Mouse (Mus musculus): ENCODE results near the gene Smco2.

The Smco2 gene

DNA sequence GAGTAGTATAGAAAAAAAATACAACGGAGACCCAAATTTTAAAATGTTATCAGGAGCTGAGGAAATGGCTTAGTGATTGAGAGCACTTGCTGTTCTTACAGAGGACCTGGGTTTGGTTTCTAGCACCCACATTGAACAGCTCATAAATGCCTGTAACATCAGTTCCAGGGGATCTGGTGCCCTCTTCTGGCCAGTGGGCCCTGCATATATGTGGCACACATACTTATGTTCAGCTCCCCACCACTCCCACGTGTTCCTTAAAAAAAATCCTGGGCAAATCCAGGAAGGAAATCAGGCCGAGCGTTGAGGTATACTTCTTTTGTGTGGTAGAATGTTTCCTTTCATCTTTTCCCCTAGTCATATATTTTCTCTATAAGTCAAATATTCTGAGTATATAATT lies 52.0 kb downstream of the Smco2 start:
- no peak for DNase-seq (ENCODE audit: low read depth, low spot score)

DNA sequence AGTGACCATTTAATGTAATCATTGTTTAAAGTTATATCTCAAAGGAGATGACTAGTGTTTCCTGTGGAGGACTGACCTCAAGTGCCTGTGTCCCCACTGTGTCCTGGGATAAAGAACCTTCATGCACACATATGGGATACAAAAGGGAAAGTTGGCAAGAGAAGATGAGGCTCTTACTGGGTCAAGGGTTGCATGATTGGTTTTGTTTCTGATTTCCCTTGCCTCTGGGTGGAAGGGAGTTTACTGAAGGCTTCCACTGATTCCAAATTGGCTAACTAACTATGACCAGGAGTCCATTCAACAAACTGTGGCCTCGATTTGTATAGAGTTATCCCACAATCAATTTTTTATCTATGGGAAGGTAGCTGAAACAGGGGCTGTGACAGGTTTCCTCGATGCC lies 53.7 kb downstream of the Smco2 start:
- no peak for DNase-seq (ENCODE audit: low read depth, low spot score)

DNA sequence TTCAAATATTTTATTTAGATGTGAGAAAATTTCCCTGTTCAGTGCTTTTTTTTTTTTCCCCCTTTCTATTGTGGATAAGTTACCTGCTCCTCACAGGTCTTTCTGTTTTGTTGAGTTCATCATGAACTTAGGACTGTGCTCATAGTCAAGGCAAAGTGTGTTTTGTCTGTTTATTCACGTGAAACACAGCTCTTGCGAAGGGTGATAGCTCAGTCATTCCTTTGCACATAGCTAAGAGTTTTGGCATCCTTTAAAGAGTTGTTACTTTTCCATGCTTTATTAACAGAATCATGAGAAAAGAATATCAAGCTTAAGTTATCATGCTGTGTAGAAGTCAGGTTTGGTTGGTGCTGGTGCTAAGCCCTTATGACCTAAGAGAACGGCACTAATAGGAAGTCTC lies 54.8 kb downstream of the Smco2 start:
- no peak for DNase-seq (ENCODE audit: low read depth, low spot score)

DNA sequence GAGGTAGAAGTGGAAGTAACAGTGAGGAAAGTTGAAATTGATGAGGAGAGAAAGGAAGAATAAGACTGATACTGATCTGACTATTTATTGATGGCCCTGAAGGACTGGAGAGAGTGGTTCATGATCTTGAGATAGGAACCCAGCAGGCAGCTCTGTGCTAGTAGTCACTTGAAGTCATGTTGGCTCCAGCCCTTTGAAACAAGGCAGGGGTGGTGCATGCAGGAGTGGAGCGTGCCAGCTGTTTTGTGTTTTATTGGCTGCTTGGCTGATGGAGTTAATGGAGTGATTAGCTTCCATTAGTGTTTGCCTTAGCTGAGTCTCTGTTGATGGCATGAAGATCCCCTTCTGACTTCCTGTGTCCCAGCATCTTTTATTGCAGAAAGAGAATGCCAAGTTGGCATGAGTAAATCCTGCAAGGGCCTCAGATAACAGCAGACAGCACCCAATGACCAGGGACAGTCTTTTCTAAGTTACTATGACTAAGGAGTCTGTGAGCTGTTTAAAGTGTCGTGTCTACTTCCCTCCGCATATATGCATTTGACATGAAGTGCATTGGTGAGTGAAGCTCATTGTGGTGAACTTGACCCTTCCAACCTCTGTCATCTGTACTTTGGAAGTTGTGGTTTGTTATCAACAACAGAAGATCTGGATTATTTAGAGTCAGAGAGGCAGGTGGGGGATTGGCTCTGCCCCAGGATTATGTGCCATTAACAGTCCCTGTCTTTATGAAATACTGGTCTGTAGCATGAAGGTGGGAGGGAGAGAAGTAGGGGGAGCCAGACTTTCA lies 56.3 kb downstream of the Smco2 start:
- DNase-seq (ENCODE audit: low read depth, low spot score), result no peak

DNA sequence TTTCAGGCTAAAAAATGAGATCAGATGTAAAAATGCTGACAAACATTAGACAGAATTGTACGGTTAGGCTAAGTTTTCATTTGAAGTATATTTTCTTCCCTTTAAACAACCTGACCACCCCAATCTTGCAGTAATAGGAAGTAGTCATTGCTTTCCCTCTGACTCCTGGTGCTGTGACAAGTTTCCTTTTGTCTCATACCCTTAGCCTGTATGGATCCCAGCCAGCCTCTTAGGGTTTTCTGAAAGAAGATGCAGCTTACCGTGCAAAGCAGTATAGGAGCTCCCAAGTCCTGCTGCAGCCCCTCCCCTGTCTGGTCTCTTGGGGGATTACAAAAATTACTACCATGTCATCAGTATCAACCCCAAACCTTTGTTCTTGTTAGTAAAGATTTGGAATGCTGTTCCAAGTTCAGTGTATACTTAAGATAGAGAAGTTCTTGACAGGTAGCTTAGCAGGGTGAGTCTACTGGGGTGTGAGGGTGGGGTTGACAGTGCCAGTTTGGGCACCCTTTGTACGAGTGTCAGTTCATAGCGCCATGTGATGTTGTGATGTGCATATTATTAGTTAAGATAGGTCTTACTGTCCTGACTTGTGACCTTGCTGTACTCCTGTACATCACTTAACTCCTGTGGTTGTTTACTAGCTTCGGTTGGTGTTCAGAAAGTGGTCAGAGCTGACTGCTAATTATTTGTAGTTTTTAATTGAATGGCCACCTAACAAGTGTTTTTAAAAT lies 57.3 kb downstream of the Smco2 start:
- no peak for DNase-seq (ENCODE audit: low read depth, low spot score)

DNA sequence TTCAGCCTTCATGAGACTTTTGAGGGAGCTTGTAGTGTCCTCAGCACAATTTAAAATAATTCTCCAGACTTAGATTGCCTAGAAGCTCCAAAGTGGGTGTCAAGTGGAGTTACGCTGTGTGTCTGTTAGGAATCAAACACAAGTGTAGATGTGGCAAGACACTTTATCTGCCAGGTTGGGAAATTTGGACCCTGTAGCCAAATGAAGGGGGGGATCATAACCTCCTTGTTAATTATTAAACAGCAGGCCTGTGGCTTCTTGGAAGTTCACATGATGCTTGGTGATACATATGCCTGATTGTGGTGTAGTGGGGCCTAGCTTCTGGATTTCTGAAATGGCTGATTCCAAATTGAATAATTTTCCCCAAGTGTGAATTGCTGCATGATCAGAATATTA lies 57.9 kb downstream of the Smco2 start:
- DNase-seq (ENCODE audit: low read depth, low spot score), result no peak

DNA sequence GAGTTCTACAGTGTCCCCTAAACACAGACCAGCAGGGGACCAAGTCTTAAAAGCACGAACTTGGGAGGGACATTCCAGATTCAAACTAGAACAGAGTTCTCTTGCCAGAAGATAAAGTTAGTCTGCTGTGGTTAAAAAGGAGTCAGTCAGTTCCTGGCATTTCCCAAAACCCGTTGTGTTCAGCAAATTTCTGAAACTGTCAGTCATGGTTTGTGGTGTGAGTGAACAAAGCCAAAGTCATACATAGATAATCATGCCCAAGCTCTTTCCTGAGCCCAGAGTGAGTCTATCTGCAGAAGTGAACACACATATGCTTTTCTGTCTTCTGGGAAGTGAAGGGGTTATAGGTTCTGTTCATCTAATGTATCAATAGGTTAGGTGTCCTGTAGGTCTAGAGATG lies 58.9 kb downstream of the Smco2 start:
- DNase-seq (ENCODE audit: low read depth, low spot score), result no peak

DNA sequence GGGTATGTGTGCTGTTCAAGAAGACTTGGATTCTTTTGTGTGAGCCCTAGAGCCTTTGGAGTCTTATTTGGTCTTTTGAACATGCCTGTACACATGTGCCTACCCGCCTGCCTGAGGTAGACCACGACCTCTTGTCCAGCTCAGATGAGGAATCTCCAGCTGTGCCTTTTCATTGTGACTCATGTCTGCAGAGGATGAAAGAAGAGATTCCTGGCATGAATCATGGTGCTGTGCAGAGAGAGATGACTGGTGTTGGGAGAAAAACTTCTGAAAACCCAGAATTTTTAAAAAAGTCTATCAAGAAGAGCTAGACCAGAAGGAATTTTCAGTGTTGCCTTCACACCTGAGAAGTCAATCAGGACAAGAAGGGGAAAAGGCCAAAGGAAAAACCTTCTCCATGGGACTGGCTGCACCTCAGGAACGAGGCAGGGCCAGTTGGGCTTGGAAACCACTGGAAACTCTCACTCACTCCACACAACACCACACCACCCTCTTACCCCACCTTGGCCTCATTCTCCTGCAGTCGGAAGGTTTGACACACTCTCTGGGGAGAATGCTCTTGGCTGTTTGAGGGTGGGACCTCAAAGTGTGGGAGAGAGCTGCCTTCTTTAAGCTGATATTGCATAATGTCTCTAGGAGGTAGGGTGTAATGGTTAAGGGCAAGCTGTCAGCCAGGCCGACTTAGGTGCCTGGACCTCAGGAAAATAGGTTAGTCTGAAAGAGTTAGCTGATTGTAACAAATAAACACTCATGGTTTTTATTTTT lies 60.0 kb downstream of the Smco2 start:
- DNase-seq (ENCODE audit: low read depth, low spot score), result no peak

DNA sequence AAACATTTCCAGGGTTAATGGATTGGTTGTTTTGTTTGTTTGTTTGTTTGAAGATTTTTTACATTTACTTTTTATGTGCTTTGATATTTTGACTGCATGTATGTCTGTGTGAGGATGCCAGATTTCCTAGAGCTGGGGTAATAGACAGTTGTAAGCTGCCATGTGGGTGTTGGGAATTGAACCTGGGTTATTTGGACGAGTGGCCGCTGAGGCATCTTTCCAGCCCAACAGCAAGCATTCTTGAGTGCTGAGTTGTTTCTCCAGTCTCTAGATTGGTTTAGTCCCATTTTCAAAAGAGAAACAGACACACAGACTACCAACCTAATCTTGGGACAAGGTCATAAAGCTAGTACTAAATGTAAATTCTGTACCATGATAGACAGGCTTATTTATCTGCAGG lies 60.9 kb downstream of the Smco2 start:
- DNase-seq (ENCODE audit: low read depth, low spot score), result no peak

DNA sequence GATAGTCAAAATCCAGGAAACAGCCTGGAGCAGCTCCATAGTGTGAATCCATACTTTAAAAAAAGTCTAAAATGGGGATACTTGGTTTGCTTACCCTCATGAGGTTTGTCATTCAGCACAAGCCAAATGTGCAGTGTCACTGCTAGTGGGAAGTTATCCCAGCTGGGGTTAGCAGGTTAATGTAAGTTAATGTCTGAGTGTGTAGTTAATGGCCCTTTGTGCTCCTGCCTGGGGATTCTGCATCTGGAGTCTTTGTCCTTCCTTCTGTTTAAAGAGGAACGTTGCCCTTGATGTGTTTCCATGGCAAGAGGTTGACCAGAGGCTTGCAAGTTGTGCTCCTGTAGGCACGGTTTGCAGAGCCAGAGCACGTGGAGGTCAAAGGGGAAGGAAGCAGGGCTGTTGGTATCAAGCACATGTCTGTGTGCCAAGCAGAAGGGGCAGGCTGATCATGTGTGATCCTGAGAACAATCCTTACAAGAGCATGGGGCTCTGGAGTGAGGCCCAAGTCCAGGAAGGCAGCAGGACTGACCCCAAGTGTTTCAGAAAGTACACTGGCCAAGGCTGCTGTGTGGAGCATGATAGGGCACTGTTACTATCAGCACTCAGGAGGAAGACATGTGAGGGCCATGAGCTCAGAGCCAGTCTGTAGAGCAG lies 63.1 kb downstream of the Smco2 start:
- DNase-seq (ENCODE audit: low read depth, low spot score), result no peak

DNA sequence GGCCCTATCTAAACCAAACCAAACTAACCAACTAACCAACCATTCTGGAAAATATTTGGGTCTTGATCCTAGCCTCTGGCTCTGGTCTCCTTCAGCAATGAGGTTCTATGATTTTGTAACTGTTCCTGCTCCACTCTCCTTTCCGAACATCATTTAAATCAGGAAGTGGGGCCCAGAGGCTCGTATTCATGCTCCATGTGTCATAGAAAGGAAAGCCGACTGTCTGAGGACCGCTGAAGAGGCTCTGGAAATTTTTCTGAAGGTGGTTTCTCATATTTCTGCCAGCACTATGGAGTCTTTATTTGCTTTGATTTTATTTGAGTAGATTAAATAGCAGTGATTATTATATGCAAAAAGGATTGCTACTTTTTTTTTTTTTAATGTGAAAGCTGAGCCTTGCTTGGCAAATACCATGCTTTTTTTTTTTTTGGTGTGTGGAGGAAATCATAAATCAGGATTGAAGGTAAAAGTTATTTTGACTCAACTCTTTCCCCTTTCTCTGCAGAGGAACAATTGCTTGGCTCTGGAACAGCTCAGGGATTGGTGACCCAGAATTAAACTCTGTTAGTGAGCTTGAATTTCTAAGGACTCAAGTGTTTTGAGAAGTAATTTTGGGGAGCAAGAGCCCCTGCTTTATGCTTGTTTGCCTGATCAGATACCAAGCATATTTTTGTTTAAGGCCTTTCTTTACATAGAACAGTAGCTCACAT lies 63.7 kb downstream of the Smco2 start:
- DNase-seq (ENCODE audit: low read depth, low spot score), result no peak

DNA sequence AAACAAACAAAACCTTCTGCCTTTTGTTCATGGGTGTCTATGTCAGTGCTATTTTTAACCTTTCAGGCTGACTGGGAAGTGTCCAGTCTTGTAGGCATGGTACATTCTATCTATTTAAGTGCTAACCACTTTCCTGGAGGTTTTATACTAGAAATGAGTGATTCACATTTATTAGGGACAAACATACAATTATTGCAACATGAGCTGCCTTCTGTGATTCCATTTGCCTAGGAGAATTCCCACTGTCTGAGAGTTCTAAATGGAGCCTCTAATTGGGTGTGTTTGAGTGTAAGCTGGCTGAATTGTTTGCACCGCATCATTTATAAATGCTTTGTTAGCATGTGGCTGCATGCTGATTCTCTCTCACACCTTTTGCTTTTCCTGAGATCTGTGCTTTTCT lies 65.9 kb downstream of the Smco2 start:
- DNase-seq (ENCODE audit: low read depth, low spot score), result no peak

DNA sequence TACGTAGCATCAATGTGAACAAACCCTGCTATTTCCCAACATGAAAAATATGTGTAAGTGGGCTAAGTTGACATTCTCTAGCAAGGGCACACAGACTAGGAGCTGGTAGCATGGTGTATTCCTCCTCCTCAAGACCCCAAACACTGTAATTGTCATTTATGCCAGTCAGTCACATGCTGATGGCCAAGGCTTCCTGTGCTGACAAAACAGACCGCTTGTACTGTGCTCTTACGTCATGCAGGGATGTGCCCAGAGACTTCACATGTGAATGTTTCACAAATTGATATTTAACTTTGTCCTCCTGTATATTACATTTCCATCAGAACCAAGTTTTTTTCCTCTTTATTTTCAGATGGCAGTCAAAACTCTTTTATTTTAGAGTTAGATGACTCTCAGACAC lies 67.5 kb downstream of the Smco2 start:
- DNase-seq (ENCODE audit: low read depth, low spot score), result no peak

DNA sequence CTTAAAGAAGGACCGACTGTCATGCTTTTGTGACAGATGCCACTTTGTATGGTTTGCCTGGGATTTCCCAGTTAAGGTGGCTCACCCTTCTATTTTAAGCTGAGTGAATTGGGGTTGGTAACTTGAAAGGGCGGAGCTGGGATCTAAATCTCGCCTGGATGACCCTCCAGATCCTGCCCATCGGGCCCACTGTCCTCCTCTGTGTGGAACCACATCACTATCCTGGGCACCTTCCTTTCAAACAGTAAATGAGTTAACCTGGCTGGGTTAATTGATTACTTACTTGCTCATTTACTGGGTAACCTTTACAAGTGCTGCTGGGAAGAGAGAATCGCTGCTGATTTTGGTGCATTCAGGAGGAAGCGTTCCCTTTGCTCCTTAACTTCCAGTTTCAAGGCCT lies 68.4 kb downstream of the Smco2 start:
- no peak for DNase-seq (ENCODE audit: low read depth, low spot score)

All from forelimb bud, embryonic 11.5 days (tissue).